Mouse (Mus musculus): ENCODE measurements around the gene Tob1. TPM values are rescaled to one million over a fixed set of nuclear protein-coding genes. Genes with fewer than 3 reads are reported as not detected.

Gene Tob1
- polyA plus RNA-seq, 1 experiment from 2014 or later, result 35.6 TPM

GRCm38 (mm10) chr11:94183671-94184070 is 27.6 kb upstream of the Tob1 start:
- H3K4me3 ChIP-seq (ENCODE audit: low read depth, low read length), result no peak overlapping the region
- no peaks in the 10 kb centered on the region for H3K9me3 ChIP-seq (ENCODE audit: control insufficient read depth, low read length)
- H3K9ac ChIP-seq (ENCODE audit: low read length), result no peak overlapping the region
- H3K4me1 ChIP-seq (ENCODE audit: control insufficient read depth, insufficient read depth, low read length), result no peaks in the 10 kb centered on the region
- no peak for DNase-seq (ENCODE audit: low spot score)
- no peak for ATAC-seq (ENCODE audit: insufficient read depth, low FRiP score, low TSS enrichment)
- no peaks in the 10 kb centered on the region for H3K36me3 ChIP-seq (ENCODE audit: control insufficient read depth, insufficient read depth, low read length)
- no peak overlapping the region for H3K27ac ChIP-seq (ENCODE audit: low read depth, low read length)
- no peak overlapping the region for H3K4me2 ChIP-seq (ENCODE audit: low read depth)
- H3K27me3 ChIP-seq (ENCODE audit: control insufficient read depth, insufficient read depth, low read length), result no peaks in the 10 kb centered on the region
- WGBS, result 78% methylated on average over 2 of the region's 2 CpGs

DNA sequence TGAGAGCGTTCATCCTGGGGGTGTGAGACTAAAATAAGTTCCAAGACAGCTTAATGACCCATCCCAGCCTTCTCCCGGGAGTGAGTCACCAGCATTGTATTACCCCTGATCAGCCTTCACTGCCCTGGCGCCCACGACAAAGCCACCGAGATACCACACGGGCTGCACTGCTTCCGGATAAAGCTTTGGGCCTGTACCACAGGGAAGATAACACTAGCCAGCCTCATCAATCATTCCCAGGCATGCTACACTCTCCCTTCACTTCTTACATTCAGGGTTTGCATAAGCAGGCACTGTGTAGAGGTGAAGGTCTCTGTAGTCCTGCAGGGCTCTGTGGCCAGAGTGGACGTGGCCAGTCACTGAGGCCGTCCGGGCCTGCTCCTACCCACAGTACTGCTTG is 21.7 kb upstream of the Tob1 start:
- 62% methylated on average over 10 of the region's 10 CpGs for WGBS
- Histone ChIP-seq H3K36me3 (ENCODE audit: control insufficient read depth, insufficient read depth, low read length) (no peaks in the 10 kb centered on the region), H3K9me3 (ENCODE audit: control insufficient read depth, low read length) (no peaks in the 10 kb centered on the region), H3K4me2 (ENCODE audit: low read depth) (no peak overlapping the region), H3K27ac (ENCODE audit: low read depth, low read length) (no peak overlapping the region), H3K4me3 (ENCODE audit: low read depth, low read length) (no peak overlapping the region), H3K27me3 (ENCODE audit: control insufficient read depth, insufficient read depth, low read length) (no peaks in the 10 kb centered on the region), H3K9ac (ENCODE audit: low read length) (no peak overlapping the region), H3K4me1 (ENCODE audit: control insufficient read depth, insufficient read depth, low read length) (no peaks in the 10 kb centered on the region)
- no peak for DNase-seq (ENCODE audit: low spot score)
- no peak for ATAC-seq (ENCODE audit: insufficient read depth, low FRiP score, low TSS enrichment)

DNA sequence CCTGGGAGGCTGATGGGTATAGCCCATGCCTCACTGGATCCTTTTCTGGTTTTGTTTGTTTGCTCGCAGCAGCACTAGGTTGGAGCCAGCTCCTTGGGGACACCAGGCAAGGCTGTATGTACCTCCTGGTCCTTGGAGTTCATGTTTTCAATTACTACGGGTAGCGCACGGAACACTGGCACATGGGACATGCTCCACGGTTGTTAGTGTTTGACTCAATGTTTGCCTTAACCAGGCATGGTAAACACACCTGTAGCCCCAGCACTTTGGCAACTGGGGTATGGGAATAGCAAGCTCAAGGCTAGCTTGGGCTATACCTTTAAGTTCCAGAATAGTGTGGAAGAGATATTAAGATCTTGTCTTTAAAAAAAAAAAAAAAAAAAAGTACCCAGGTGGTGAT is 20.6 kb upstream of the Tob1 start:
- H3K9ac ChIP-seq (ENCODE audit: low read length), result no peak overlapping the region
- H3K4me1 ChIP-seq (ENCODE audit: control insufficient read depth, insufficient read depth, low read length), result no peaks in the 10 kb centered on the region
- no peak overlapping the region for H3K4me3 ChIP-seq (ENCODE audit: low read depth, low read length)
- no peak overlapping the region for H3K27ac ChIP-seq (ENCODE audit: low read depth, low read length)
- H3K27me3 ChIP-seq (ENCODE audit: control insufficient read depth, insufficient read depth, low read length), result no peaks in the 10 kb centered on the region
- H3K4me2 ChIP-seq (ENCODE audit: low read depth), result no peak overlapping the region
- no peak for ATAC-seq (ENCODE audit: insufficient read depth, low FRiP score, low TSS enrichment)
- H3K9me3 ChIP-seq (ENCODE audit: control insufficient read depth, low read length), result no peaks in the 10 kb centered on the region
- DNase-seq (ENCODE audit: low spot score), result no peak
- 94% methylated on average over 5 of the region's 5 CpGs for WGBS
- no peaks in the 10 kb centered on the region for H3K36me3 ChIP-seq (ENCODE audit: control insufficient read depth, insufficient read depth, low read length)

DNA sequence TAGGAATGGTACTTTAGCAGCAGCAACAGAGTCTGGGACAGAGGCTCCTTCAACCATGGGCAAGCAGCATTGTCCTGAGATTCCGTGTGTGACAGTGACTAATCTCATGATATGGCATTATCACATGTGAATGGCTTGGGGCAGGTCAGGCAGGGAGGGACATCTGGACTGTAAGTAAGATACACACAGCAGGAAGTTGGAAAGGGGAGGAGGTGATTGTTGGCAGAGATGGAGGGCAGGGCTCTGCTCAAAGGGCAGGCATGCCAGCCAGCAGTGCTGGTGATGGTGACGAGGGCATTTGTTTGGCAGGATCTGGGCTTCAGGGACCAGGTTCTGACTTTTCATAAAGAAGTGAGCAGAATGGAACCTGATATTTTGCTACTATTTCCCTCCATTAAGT is 18.1 kb upstream of the Tob1 start:
- Histone ChIP-seq H3K4me2 (ENCODE audit: low read depth) (no peak overlapping the region), H3K4me3 (ENCODE audit: low read depth, low read length) (no peak overlapping the region), H3K9me3 (ENCODE audit: control insufficient read depth, low read length) (no peaks in the 10 kb centered on the region), H3K9ac (ENCODE audit: low read length) (no peak overlapping the region), H3K36me3 (ENCODE audit: control insufficient read depth, insufficient read depth, low read length) (no peaks in the 10 kb centered on the region), H3K27me3 (ENCODE audit: control insufficient read depth, insufficient read depth, low read length) (no peaks in the 10 kb centered on the region), H3K4me1 (ENCODE audit: control insufficient read depth, insufficient read depth, low read length) (no peaks in the 10 kb centered on the region), H3K27ac (ENCODE audit: low read depth, low read length) (no peak overlapping the region)
- WGBS, result 73% methylated on average over 2 of the region's 2 CpGs
- DNase-seq (ENCODE audit: low spot score), result no peak
- no peak for ATAC-seq (ENCODE audit: insufficient read depth, low FRiP score, low TSS enrichment)

GRCm38 (mm10) chr11:94196311-94196710 is 14.9 kb upstream of the Tob1 start:
- no peaks in the 10 kb centered on the region for H3K36me3 ChIP-seq (ENCODE audit: control insufficient read depth, insufficient read depth, low read length)
- no peak overlapping the region for H3K4me2 ChIP-seq (ENCODE audit: low read depth)
- DNase-seq (ENCODE audit: low spot score) (no peak), ATAC-seq (ENCODE audit: insufficient read depth, low FRiP score, low TSS enrichment) (no peak)
- 85% methylated on average over 3 of the region's 3 CpGs for WGBS
- H3K4me3 ChIP-seq (ENCODE audit: low read depth, low read length), result no peak overlapping the region
- H3K27me3 ChIP-seq (ENCODE audit: control insufficient read depth, insufficient read depth, low read length), result no peaks in the 10 kb centered on the region
- no peaks in the 10 kb centered on the region for H3K4me1 ChIP-seq (ENCODE audit: control insufficient read depth, insufficient read depth, low read length)
- no peak overlapping the region for H3K9ac ChIP-seq (ENCODE audit: low read length)
- H3K9me3 ChIP-seq (ENCODE audit: control insufficient read depth, low read length), result no peaks in the 10 kb centered on the region
- H3K27ac ChIP-seq (ENCODE audit: low read depth, low read length), result no peak overlapping the region

- no peak overlapping the region for H3K4me3 ChIP-seq (ENCODE audit: low read depth, low read length)
- H3K4me2 ChIP-seq (ENCODE audit: low read depth), result no peak overlapping the region
- H3K9me3 ChIP-seq (ENCODE audit: control insufficient read depth, low read length), result no peaks in the 10 kb centered on the region
- ATAC-seq (ENCODE audit: insufficient read depth, low FRiP score, low TSS enrichment), result no peak
- H3K36me3 ChIP-seq (ENCODE audit: control insufficient read depth, insufficient read depth, low read length), result no peaks in the 10 kb centered on the region
- no peaks in the 10 kb centered on the region for H3K27me3 ChIP-seq (ENCODE audit: control insufficient read depth, insufficient read depth, low read length)
- DNase-seq (ENCODE audit: low spot score), result no peak
- H3K4me1 ChIP-seq (ENCODE audit: control insufficient read depth, insufficient read depth, low read length), result no peaks in the 10 kb centered on the region
- WGBS, result 87% methylated on average over 7 of the region's 7 CpGs
- no peak overlapping the region for H3K9ac ChIP-seq (ENCODE audit: low read length)
- no peak overlapping the region for H3K27ac ChIP-seq (ENCODE audit: low read depth, low read length)
Measured at GRCm38 (mm10) chr11:94198405-94199146, 12.7 kb upstream of the Tob1 start.

DNA sequence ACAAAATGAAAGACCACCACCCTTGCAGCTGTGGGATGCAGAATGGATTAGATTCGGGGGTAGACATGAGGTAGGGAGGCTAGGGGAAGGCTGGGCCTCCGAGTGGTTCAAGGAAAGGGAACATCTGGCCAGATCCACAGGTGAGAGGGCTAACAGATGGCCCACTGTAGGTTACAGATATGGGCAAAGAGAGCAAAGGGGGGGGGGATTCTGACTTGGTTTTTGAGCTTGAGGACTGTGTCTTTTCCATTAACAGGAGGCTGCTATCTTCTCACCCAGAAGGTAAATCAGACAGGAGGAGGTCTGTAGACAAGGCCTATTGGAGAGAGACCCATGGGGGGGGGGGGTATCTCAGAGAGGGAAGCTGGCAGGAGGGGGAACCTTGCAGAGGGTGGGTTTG is 11.5 kb upstream of the Tob1 start:
- no peaks in the 10 kb centered on the region for H3K27me3 ChIP-seq (ENCODE audit: control insufficient read depth, insufficient read depth, low read length)
- H3K27ac ChIP-seq (ENCODE audit: low read depth, low read length), result no peak overlapping the region
- ATAC-seq (ENCODE audit: insufficient read depth, low FRiP score, low TSS enrichment), result no peak
- H3K9me3 ChIP-seq (ENCODE audit: control insufficient read depth, low read length), result no peaks in the 10 kb centered on the region
- H3K4me1 ChIP-seq (ENCODE audit: control insufficient read depth, insufficient read depth, low read length), result no peaks in the 10 kb centered on the region
- no peak overlapping the region for H3K4me3 ChIP-seq (ENCODE audit: low read depth, low read length)
- H3K4me2 ChIP-seq (ENCODE audit: low read depth), result no peak overlapping the region
- 76% methylated on average over 2 of the region's 2 CpGs for WGBS
- H3K9ac ChIP-seq (ENCODE audit: low read length), result no peak overlapping the region
- H3K36me3 ChIP-seq (ENCODE audit: control insufficient read depth, insufficient read depth, low read length), result no peaks in the 10 kb centered on the region
- DNase-seq (ENCODE audit: low spot score), result no peak

DNA sequence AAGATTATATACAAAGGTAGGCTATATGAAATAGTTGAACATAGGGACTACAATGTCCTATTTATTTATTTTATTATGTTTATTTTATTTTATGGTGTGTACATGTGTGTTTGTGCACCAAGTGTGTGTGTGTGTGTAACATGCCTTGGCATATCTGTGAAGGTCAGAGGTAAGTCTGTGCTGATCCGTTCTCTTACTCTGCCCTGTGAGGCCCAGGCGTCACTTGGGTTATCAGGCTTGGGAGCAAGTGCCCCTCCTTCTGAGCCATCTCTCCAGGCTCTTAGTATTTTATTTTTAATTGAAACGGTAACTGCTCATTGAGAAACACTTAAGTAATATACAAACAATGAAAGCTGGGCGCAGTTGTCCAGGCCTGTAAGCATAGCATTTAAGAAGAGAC is 10.8 kb upstream of the Tob1 start:
- Histone ChIP-seq H3K9ac (ENCODE audit: low read length) (no peak overlapping the region), H3K27ac (ENCODE audit: low read depth, low read length) (no peak overlapping the region), H3K36me3 (ENCODE audit: control insufficient read depth, insufficient read depth, low read length) (no peaks in the 10 kb centered on the region), H3K4me3 (ENCODE audit: low read depth, low read length) (no peak overlapping the region), H3K27me3 (ENCODE audit: control insufficient read depth, insufficient read depth, low read length) (no peaks in the 10 kb centered on the region), H3K9me3 (ENCODE audit: control insufficient read depth, low read length) (no peaks in the 10 kb centered on the region), H3K4me2 (ENCODE audit: low read depth) (no peak overlapping the region), H3K4me1 (ENCODE audit: control insufficient read depth, insufficient read depth, low read length) (no peaks in the 10 kb centered on the region)
- WGBS, result 88% methylated on average over 4 of the region's 4 CpGs
- no peak for DNase-seq (ENCODE audit: low spot score)
- ATAC-seq (ENCODE audit: insufficient read depth, low FRiP score, low TSS enrichment), result no peak

GRCm38 (mm10) chr11:94202106-94202505 is 9.1 kb upstream of the Tob1 start:
- Histone ChIP-seq H3K4me2 (ENCODE audit: low read depth) (no peak overlapping the region), H3K9ac (ENCODE audit: low read length) (no peak overlapping the region), H3K4me1 (ENCODE audit: control insufficient read depth, insufficient read depth, low read length) (no peaks in the 10 kb centered on the region), H3K36me3 (ENCODE audit: control insufficient read depth, insufficient read depth, low read length) (no peaks in the 10 kb centered on the region), H3K4me3 (ENCODE audit: low read depth, low read length) (no peak overlapping the region), H3K27me3 (ENCODE audit: control insufficient read depth, insufficient read depth, low read length) (no peaks in the 10 kb centered on the region), H3K9me3 (ENCODE audit: control insufficient read depth, low read length) (no peaks in the 10 kb centered on the region), H3K27ac (ENCODE audit: low read depth, low read length) (no peak overlapping the region)
- ATAC-seq (ENCODE audit: insufficient read depth, low FRiP score, low TSS enrichment), result no peak
- 90% methylated on average over 5 of the region's 5 CpGs for WGBS
- DNase-seq (ENCODE audit: low spot score), result no peak

Measured in neural tube, embryonic 11.5 days (tissue).